Mouse (Mus musculus): ENCODE measurements around the gene Cst11.

DNA sequence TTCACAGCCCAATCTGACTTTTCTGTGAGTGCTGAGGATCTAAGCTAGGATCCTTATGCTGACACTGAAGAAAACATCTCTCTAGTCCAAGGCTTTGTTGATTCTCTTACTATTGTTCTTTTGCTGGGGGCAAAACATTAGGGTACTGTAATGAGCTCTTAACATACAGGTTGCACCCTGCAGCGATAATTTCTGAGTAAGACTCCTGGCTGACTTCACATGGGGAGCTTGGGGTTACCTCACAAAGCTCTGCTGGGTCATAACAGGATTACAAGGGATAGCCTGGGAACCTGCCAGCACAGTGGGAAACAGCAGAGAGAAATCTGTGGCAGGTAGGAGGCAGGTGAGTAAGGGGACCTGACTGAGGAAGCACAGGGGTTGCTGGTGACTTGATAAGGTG lies 21.2 kb downstream of the Cst11 start, which contains the start of gene Cstl1:
- TF ChIP-seq CTCF (IDR thresholded peaks at IDR 0.05) (no peak), EP300 (IDR thresholded peaks at IDR 0.05) (no peak)
